Mouse (Mus musculus) kidney, adult 2 months (tissue): ENCODE results near the gene Nptxr.

Source experiments
- CTCF ChIP-seq: fragments of 200-500 bp; conservative IDR thresholded peaks from 2 replicates; pipeline ENCODE4 v1.5.1; 2011; ENCODE audit warnings: low read depth, mild to moderate bottlenecking, control low read depth, low read length, moderate library complexity, mixed read lengths; ENCODE audit not compliant: insufficient read depth, insufficient read length
- POLR2A ChIP-seq: fragments of 200-500 bp; IDR thresholded peaks from one replicate; pipeline ENCODE4 v1.6.1; 2011; ENCODE audit warnings: low read depth, low read length, control low read depth

DNA sequence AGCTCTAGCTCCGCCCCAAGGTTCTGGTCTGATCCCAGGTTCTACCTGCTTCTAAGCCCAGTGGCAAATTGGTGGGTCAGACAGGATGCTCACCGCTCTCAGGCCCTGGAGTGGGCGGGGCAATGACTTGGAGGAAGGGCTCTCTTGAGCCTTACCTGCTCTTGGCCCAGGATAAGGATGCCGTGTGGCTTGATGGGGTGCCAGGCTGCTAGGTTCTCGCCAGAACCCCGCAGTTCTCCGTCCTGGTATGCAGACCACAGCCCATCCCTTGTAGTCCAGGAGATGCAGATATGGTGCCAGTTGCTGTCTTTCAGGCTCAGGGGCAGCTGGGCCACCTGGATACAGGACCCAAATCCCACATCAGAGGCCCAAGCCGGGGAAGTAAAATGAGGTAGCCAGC lies 14.5 kb downstream of the Nptxr start:
- TF ChIP-seq POLR2A (no peak), CTCF (no peak)
